Mouse (Mus musculus) cerebellum, adult 2 months (tissue): ENCODE measurements around the gene Gm17509.

Experiments
- CTCF ChIP-seq: fragments of 200-500 bp; IDR thresholded peaks from 2 replicates; pipeline ENCODE4 v1.5.1; 2011; ENCODE audit warnings: low read depth, mild to moderate bottlenecking, control low read depth, low read length, moderate library complexity, borderline replicate concordance; ENCODE audit not compliant: insufficient read depth
- POLR2A ChIP-seq: fragments of 200-500 bp; IDR thresholded peaks from 2 replicates; pipeline ENCODE4 v1.6.1; 2011; ENCODE audit warnings: low read length, control low read depth, borderline replicate concordance; ENCODE audit not compliant: insufficient read depth

- TF ChIP-seq CTCF (peak; percentile 71), POLR2A (no peak)
Measured at GRCm38 (mm10) chr13:117198402-117199083, 22.3 kb downstream of the Gm17509 start.
